In the genomic region with DNA sequence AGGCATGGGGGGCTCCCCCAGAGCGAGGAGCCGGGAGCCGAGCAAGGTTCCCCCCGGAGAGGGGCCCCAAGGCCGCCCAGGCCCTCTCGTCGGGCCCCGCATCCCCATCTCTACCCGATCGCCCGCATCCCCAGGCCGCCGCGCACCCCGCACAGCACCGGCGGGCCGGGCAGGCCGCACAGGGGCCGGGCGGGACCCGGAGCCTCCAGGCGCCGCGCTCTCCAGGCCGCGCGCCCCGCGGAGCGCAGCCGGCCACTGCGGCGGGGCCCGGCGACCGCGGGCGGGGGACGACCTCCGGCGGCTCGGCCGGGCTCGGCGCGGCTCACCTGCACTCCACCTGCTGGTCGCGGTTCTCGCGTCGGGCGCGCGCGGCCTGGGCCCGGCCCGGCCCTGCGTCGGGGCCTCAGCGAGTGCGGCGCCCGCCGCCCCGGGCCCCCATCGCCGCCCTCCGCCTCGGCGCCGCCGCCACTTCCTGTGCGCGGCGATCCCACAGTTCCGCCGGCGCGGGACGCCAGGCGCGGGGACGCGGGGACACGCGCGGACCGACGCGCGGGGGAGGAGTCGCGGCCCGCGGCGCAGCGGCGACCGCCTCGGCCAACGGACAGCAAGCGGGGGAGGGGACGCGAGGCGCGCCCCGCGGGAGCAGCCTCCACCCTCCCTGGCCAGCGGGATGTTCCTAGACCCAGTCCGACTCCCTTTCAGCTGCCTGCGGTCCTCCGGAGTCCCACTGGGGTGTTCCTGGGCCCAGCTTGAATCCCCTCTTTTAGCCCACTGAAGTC, we compare ENCODE assay signal across 7 mouse cellular contexts. TPM values are rescaled to one million over a fixed set of nuclear protein-coding genes. Genes with fewer than 3 reads are reported as not detected.
DNase-seq lines count a peak whose midpoint lies in the region; ATAC-seq and TF ChIP-seq lines count a peak whose summit lies in the region.

Gene Agpat3, minus strand, starts transcription at position 603 of the 779 bp plus-strand sequence.

- H3K4me2 ChIP-seq in embryonic facial prominence, embryonic 12.5 days (replicated peaks) = peak within 1 kb of the TSS; percentile 82
- H3K4me2 ChIP-seq in limb, embryonic 11.5 days (ENCODE audit: low read depth, severe bottlenecking) = peak within 1 kb of the TSS; percentile 93
- H3K4me2 ChIP-seq in midbrain, embryonic 12.5 days (replicated peaks) = peak within 1 kb of the TSS; percentile 81

- WGBS in embryonic facial prominence, embryonic 12.5 days = under 1% methylated on average over 59 of the region's 113 CpGs
- 1% methylated on average over 113 of the region's 113 CpGs for WGBS in heart, adult 2 months
- WGBS in kidney, adult 2 months = 6% methylated on average over 110 of the region's 113 CpGs
- WGBS in limb, embryonic 11.5 days = 0% methylated on average over 52 of the region's 113 CpGs
- WGBS in midbrain, embryonic 12.5 days = under 1% methylated on average over 59 of the region's 113 CpGs
- WGBS in small intestine, adult 2 months = under 1% methylated on average over 112 of the region's 113 CpGs

- peak; percentile 66 for ATAC-seq in embryonic facial prominence, embryonic 12.5 days (ENCODE audit: insufficient number of reproducible peaks, insufficient read depth, low FRiP score, low TSS enrichment)
- ATAC-seq in limb, embryonic 11.5 days (ENCODE audit: insufficient number of reproducible peaks, low FRiP score, low TSS enrichment, low read depth) = peak; percentile 65
- ATAC-seq in midbrain, embryonic 12.5 days (ENCODE audit: low FRiP score, low read depth) = peak; percentile 85

- H3K4me3 ChIP-seq in embryonic facial prominence, embryonic 12.5 days = peak within 1 kb of the TSS; percentile 93
- H3K4me3 ChIP-seq in heart, adult 2 months = peak within 1 kb of the TSS; percentile 92
- peak within 1 kb of the TSS; percentile 73 for H3K4me3 ChIP-seq in kidney, adult 2 months (ENCODE audit: insufficient read depth, low read depth, low read length)
- peak within 1 kb of the TSS; percentile 78 for H3K4me3 ChIP-seq in limb, embryonic 11.5 days (ENCODE audit: low read depth, low read length)
- peak within 1 kb of the TSS; percentile 95 for H3K4me3 ChIP-seq in midbrain, embryonic 12.5 days
- peak within 1 kb of the TSS; percentile 94 for H3K4me3 ChIP-seq in small intestine, adult 2 months (ENCODE audit: low read depth, low read length)

- H3K4me1 ChIP-seq in embryonic facial prominence, embryonic 12.5 days = peaks cover 21% of the 10 kb centered on the region
- H3K4me1 ChIP-seq in heart, adult 2 months (ENCODE audit: control insufficient read depth, insufficient read depth, low read length) = peaks cover 4% of the 10 kb centered on the region
- H3K4me1 ChIP-seq in kidney, adult 2 months (ENCODE audit: control insufficient read depth, insufficient read depth, low read length) = peaks cover 37% of the 10 kb centered on the region
- peaks cover 16% of the 10 kb centered on the region for H3K4me1 ChIP-seq in limb, embryonic 11.5 days (ENCODE audit: control insufficient read depth, insufficient read depth, low read length)
- peaks cover 20% of the 10 kb centered on the region for H3K4me1 ChIP-seq in midbrain, embryonic 12.5 days
- peaks cover 21% of the 10 kb centered on the region for H3K4me1 ChIP-seq in small intestine, adult 2 months (ENCODE audit: control insufficient read depth, insufficient read depth, insufficient read length, low read length)

- peaks cover 3% of the 10 kb centered on the region; the same call in 1 of the 2 replicates for H3K79me2 ChIP-seq in heart, adult 2 months (replicated peaks; ENCODE audit: control insufficient read depth, insufficient read depth, low read length)

- intact Hi-C loops in heart, adult 2 months (cut with DNase I) = loop anchor here (2.0 to 5.0 kb wide), 2 partner anchors 35 to 73 kb away; no protein-coding TSS in a partner anchor

- no peaks in the 10 kb centered on the region for H3K27me3 ChIP-seq in embryonic facial prominence, embryonic 12.5 days
- no peaks in the 10 kb centered on the region for H3K27me3 ChIP-seq in heart, adult 2 months (ENCODE audit: control insufficient read depth, insufficient read depth, low read length)
- no peaks in the 10 kb centered on the region for H3K27me3 ChIP-seq in kidney, adult 2 months (replicated peaks; ENCODE audit: control insufficient read depth, insufficient read depth, low read length)
- no peaks in the 10 kb centered on the region for H3K27me3 ChIP-seq in limb, embryonic 11.5 days (ENCODE audit: control insufficient read depth, insufficient read depth, low read length)
- H3K27me3 ChIP-seq in midbrain, embryonic 12.5 days = no peaks in the 10 kb centered on the region
- no peaks in the 10 kb centered on the region for H3K27me3 ChIP-seq in small intestine, adult 2 months (ENCODE audit: control insufficient read depth, insufficient read depth, low read length)

- H3K9ac ChIP-seq in embryonic facial prominence, embryonic 12.5 days = peak within 1 kb of the TSS; percentile 96
- H3K9ac ChIP-seq in heart, adult 2 months (ENCODE audit: low read depth, low read length) = peak within 1 kb of the TSS; percentile 90
- peak within 1 kb of the TSS; percentile 94 for H3K9ac ChIP-seq in limb, embryonic 11.5 days (ENCODE audit: low read length)
- peak within 1 kb of the TSS; percentile 97 for H3K9ac ChIP-seq in midbrain, embryonic 12.5 days (replicated peaks)

- 0 out of 2 replicates have a peak, but pooled peaks have one; percentile 7 for TF ChIP-seq CTCF in heart, adult 2 months (IDR thresholded peaks at IDR 0.05)
- TF ChIP-seq CTCF in kidney, adult 2 months (conservative IDR thresholded peaks at IDR 0.05; ENCODE audit: insufficient read depth, insufficient read length, low read depth, low read length) = no peak
- TF ChIP-seq CTCF in small intestine, adult 2 months (IDR thresholded peaks at IDR 0.05; ENCODE audit: extremely low read depth, insufficient read length, insufficient replicate concordance, low read depth, low read length) = no peak

- peak; percentile 81 for DNase-seq in adrenal gland, adult 2 months
- peak; percentile 80 for DNase-seq in heart, adult 2 months
- DNase-seq in kidney, adult 2 months = peak; percentile 65
- DNase-seq in limb, embryonic 11.5 days (ENCODE audit: low spot score) = peak; percentile 69

- H3K9me3 ChIP-seq in embryonic facial prominence, embryonic 12.5 days = no peaks in the 10 kb centered on the region
- no peaks in the 10 kb centered on the region for H3K9me3 ChIP-seq in limb, embryonic 11.5 days (ENCODE audit: control insufficient read depth, low read length)
- no peaks in the 10 kb centered on the region for H3K9me3 ChIP-seq in midbrain, embryonic 12.5 days

- no peak for TF ChIP-seq EP300 in heart, adult 2 months (IDR thresholded peaks at IDR 0.05; ENCODE audit: insufficient read depth, low read depth, low read length)

- H3K36me3 ChIP-seq in embryonic facial prominence, embryonic 12.5 days = no peaks in the 10 kb centered on the region
- H3K36me3 ChIP-seq in heart, adult 2 months (ENCODE audit: control insufficient read depth, insufficient read depth, low read length) = no peaks in the 10 kb centered on the region
- H3K36me3 ChIP-seq in kidney, adult 2 months (ENCODE audit: control insufficient read depth, insufficient read depth, low read length) = no peaks in the 10 kb centered on the region
- H3K36me3 ChIP-seq in limb, embryonic 11.5 days (ENCODE audit: control insufficient read depth, insufficient read depth, low read length) = no peaks in the 10 kb centered on the region
- no peaks in the 10 kb centered on the region for H3K36me3 ChIP-seq in midbrain, embryonic 12.5 days
- H3K36me3 ChIP-seq in small intestine, adult 2 months (ENCODE audit: control insufficient read depth, insufficient read depth, low read length) = 0 out of 2 replicates have a peak, but pooled peaks cover 3% of the 10 kb centered on the region

- 0 out of 2 replicates have a peak within 1 kb of the TSS, but pooled peaks have one; percentile 57 for H3K27ac ChIP-seq in embryonic facial prominence, embryonic 12.5 days
- peak within 1 kb of the TSS; percentile 84 for H3K27ac ChIP-seq in heart, adult 2 months
- peak within 1 kb of the TSS; percentile 85 for H3K27ac ChIP-seq in kidney, adult 2 months (ENCODE audit: insufficient read depth, low read depth, low read length)
- H3K27ac ChIP-seq in limb, embryonic 11.5 days (replicated peaks; ENCODE audit: low read depth, low read length) = no peak within 1 kb of the TSS
- peak within 1 kb of the TSS; percentile 70 for H3K27ac ChIP-seq in midbrain, embryonic 12.5 days (replicated peaks)
- H3K27ac ChIP-seq in small intestine, adult 2 months (ENCODE audit: insufficient read depth, low read depth, low read length) = no peak within 1 kb of the TSS

- peak; percentile 23; the same call in 1 of the 2 replicates for TF ChIP-seq POLR2A in heart, adult 2 months (IDR thresholded peaks at IDR 0.05; ENCODE audit: insufficient read depth, low read depth, low read length)
- no peak for TF ChIP-seq POLR2A in kidney, adult 2 months (IDR thresholded peaks at IDR 0.05; ENCODE audit: low read depth, low read length)
- TF ChIP-seq POLR2A in small intestine, adult 2 months (IDR thresholded peaks at IDR 0.05; ENCODE audit: low read depth, low read length) = no peak; the same call in 1 of the 2 replicates

RNA-seq across cellular contexts. Expression of gene Agpat3, which starts in this region (rescaled TPM):
- 100 to 1,000 TPM; 346 to 422 TPM for total RNA-seq in adrenal gland, adult 2 months (2021)
- polyA plus RNA-seq in adrenal gland, adult 2 months (2012; rRNA removed) = 543 and 654 TPM in 2 replicates
- 54.1 and 56.4 TPM in 2 replicates for polyA plus RNA-seq in embryonic facial prominence, embryonic 12.5 days (2016; fragmentation: Nextera tagmentation; extraction: Ambion mirVana)
- total RNA-seq in heart, adult 2 months (2021) = 100 to 1,000 TPM; 209 to 232 TPM
- 286 and 366 TPM in 2 replicates for polyA plus RNA-seq in heart, adult 2 months (2012; rRNA removed)
- polyA plus RNA-seq in kidney, adult 2 months (2012; rRNA removed) = 460 and 530 TPM in 2 replicates
- 37.4 and 38.0 TPM in 2 replicates for polyA plus RNA-seq in limb, embryonic 11.5 days (2014; fragmentation: Nextera tagmentation; extraction: Ambion mirVana)
- polyA plus RNA-seq in midbrain, embryonic 12.5 days (2016; fragmentation: Nextera tagmentation; extraction: Ambion mirVana) = 58.2 TPM in 2 replicates
- 116 and 178 TPM in 2 replicates for polyA plus RNA-seq in small intestine, adult 2 months (2012; rRNA removed)

Comparison
In these comparisons a context has a peak if more than half of its experiments do, and no peak if none do; other contexts are left out.
1. H3K27ac ChIP-seq: peak in embryonic facial prominence, embryonic 12.5 days (single experiment), heart, adult 2 months (single experiment), kidney, adult 2 months (single experiment) and midbrain, embryonic 12.5 days (single experiment); none in limb, embryonic 11.5 days (single experiment) and small intestine, adult 2 months (single experiment).
2. Peak in every context shown above with its lines, with median percentiles within 50 percentile points of each other: DNase-seq, ATAC-seq, H3K4me2 ChIP-seq, H3K4me3 ChIP-seq and H3K9ac ChIP-seq.